Mouse (Mus musculus) layer of hippocampus, adult 11-12 months (tissue): ENCODE results near the gene 5430419D17Rik.

Source experiments
- DNase-seq: peaks from one replicate; pipeline ENCODE4 v3.0.0; 2022; ENCODE audit warnings: low spot score

The 5430419D17Rik gene

DNA sequence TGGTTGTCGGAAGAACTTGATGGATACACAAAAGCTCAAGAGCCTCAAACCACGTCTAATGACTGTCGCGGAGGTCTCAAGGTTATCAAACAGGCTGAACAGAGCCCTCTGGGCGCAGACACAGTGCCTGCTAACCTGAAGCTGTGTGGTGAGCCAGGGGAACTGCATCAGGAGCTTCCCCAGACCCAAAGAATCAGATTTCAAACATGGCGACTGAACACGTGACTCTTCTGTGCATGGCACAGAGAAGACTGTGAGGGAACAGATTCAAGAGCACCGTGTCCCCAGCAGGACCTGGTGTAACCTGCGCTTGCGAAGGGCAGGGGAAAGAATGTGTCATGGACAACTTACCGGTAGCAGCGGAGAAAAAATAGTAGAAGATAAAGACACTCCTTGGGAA, 143.4 kb downstream of the 5430419D17Rik start:
- DNase-seq = no peak

DNA sequence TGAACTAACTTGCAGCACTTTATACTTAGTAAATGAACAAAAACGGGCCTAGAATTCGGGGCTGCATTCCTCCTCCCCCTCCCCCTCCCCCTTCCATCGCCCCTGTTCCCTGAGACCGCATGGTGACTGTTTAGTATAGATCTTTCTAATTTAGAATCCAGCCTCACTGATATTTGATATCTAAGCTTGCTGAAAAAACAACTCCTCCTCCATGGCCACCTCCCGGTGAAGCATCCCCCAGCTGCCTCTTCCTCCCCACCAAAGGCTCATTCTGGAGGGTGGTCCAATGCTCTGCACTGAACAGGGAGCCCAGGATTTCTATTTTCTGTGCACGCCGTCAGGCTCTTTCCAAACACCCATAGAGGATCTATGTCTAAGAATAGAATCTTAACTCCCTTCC, 144.1 kb downstream of the 5430419D17Rik start:
- DNase-seq = no peak

DNA sequence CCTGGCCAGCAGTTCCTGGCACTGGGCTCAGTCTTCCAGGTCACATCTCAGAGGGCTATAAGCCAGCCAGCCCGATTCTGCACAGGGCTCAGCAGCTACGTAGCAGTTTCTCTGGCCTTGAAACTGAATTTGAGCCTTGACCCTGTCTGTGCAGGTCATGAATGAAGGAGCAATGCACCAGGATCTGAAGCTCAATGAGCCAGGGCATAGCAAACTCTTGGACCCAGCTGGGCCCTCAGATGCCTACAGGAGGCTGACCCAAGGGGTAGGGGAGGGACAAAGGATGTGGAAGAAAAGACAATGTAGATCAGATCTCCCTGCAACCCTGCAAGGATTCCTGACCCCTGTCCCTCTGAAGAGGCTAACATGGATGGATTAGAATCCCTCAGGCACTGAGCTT, 148.0 kb downstream of the 5430419D17Rik start, which contains the start of gene Cuzd1:
TSS of gene Cuzd1 (minus strand) at position 101 of the 400 bp plus-strand sequence.
- DNase-seq = no peak

DNA sequence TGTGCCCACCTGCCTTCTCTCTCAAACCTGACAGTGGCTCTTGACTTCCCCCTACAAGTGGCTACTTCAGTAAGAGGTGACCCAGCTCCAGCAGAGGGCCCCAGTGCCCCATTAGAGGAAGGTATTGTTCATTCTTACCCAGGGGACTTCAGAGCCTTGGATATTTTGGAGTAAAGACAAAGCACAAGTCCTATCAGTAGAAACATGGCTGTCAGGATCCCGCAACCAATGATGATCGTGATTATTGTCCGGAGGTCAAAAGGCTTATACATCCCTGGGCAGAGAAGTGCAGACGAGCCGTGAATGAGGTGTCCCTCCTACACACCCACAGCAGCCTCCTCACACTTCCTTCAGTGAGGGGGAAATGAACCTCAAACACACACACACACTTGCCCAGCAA, 152.9 kb downstream of the 5430419D17Rik start:
- DNase-seq = no peak

DNA sequence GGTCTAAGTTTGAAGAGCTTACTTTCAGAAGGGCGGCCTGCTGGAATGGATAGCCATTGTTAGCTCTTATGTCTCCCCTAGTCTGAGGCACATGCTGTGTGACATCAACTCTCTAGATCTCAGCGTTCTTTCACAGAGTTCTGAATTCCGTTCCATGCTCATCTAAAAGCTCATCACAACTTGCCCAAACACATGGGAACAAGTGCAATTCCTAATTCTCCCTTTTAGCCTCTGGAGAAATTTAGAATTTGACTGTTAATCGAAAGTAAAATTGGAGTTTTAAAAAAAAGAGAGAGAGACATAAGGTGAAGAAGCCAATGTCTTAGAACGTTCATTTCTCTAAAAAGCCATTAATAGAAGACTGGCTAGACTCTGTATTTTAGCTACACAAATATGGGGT, 155.2 kb downstream of the 5430419D17Rik start, which contains the start of gene Fam24b:
TSS of gene Fam24b (minus strand) at position 101 of the 400 bp plus-strand sequence.
- no peak for DNase-seq

DNA sequence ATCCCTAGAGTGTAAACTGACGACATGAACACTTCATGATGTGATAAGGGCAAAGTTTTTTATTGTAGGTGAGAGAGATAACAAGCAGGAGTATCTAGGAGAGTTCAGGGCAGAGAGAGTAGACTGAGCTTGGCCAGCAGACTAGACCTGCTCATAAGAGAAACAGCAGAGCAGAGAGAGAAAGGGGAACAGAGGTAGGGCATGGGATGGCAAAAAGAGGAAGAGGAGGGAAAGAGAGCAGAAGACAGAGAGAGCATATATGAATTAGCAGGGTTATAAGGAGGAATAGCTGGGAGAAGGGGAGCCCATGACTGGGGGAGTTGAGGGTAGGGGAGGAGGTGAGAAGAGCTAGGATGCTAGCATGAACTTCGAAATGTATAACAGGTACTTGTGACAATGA, 157.5 kb downstream of the 5430419D17Rik start:
- DNase-seq = no peak

DNA sequence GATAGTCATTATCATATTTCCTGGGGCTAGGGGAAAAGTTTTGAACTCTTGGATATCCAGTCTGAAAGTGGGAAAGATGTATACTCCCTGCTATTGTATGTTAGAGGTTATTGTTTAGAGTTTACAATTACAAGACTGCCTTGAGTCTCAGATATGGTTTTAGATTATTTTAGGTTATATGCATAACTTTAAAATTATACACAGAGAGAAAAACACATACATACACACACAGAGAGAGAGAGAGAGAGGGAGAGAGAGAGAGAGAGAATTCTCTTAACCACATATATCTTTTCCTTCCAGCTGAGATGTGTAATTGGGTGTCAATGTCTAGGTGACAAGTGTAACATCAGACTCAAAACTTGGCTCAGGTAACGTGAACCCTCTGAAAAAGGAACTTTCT, 159.4 kb downstream of the 5430419D17Rik start, which contains the start of gene Fam24a:
TSS of gene Fam24a (plus strand) at position 301 of the 400 bp plus-strand sequence.
- DNase-seq = no peak

DNA sequence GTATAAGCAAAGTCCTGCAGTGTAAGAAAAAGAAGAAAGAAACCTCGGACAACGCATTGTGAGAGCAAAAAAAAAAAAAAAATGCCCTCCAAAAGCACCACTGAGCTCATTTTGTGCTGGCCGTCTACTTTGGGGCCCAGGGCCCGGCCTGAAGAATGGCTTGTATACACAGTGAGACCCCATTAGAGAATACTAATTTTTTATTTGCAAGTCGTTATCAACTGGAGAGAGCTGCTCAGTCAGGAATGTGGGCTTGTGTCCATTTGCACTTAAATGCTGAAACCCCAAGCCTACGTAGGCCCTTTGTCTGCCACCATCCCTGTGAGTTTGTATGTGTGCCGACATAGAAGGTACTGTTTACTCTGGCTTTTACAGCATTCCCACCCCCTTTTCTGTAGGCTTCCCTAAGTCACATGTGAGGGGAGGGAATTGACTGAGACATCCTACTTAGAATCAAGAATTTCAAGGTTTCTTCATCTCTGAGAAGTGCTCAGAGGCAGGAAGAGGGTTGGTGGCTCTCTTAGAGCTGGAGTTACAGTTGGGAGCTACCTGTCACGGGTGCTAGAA, 163.4 kb downstream of the 5430419D17Rik start:
- DNase-seq = no peak

DNA sequence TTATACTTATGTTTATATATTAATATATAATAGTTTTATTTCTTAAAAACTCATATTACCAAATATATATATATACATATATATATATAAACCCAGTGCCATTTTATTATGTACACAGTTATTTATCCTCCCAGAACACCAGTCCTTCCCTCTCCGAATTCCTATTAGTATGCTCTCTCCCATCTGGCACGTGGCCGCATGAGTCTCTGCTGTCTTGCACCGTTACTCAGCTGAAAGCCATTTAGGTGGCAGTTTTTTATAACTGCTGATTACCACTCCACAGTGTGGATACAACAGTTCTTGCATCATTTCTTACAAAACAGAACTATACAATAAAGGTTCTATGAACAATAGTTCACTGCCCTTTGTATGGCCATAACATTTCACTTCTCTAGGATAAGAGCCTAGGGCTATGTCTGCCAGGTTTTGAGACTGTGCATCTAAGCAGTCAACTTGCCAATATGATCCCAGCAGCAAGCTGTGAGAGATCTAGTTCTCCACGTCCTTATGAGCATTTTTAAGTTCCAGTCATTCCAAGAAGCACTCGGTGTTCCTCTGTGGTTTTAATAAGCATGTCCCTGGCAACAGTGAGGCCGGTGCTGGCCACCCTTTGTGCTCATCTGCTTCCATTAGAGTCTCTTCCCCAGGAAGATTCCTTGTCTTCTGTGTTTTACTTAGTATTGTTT, 171.8 kb downstream of the 5430419D17Rik start:
- no peak for DNase-seq
